ENCODE assay signal across 16 mouse cellular contexts in the genomic region with DNA sequence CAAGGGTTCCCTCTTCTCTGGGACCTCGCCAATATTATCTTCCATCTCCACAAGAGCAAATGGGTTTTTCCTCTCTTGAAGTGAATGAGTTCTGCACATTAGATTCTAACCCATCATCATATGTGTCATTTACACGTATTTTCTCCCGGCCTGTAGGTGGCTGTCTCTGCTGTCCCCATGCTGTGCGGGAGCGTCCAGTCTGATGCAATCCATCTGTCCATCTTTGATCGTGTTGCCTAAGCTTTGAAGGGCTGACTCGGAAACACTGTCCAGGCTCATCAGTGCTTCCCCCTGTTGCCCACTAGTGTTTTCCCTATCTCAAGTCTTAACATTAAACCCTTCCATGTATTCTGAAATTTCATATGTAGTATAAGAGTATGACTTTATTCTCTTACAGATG.
"Had no signal": no experiment of that assay in that cellular context is flagged by ENCODE, and none has a peak within 500 bp of the region (broad histone marks: within the 10 kb centered on the region; RNA-seq: fewer than 3 reads in every experiment).

No protein-coding gene starts in this region.

- H3K9ac ChIP-seq: liver, embryonic 14.5 days; midbrain, embryonic 15.5 days; neural tube, embryonic 13.5 days; stomach, embryonic 15.5 days had no signal

- H3K4me2 ChIP-seq: midbrain, embryonic 11.5 days; midbrain, embryonic 15.5 days; neural tube, embryonic 13.5 days; stomach, embryonic 15.5 days had no signal

- ATAC-seq: lung, postnatal 0 days; midbrain, embryonic 15.5 days had no signal

- DNase-seq: kidney, adult 9 months; kidney, postnatal 10 days; kidney, postnatal 4 days; lung, adult 2 months; lung, postnatal 36 days; right cerebral cortex, postnatal 14 days; thymus, postnatal 36 days had no signal

- H3K4me3 ChIP-seq: left cerebral cortex, adult 2 months; limb, embryonic 10.5 days; megakaryocyte, embryonic 14.5 days; midbrain, embryonic 15.5 days; neural tube, embryonic 13.5 days; stomach, embryonic 15.5 days had no signal

- H3K9me3 ChIP-seq: limb, embryonic 10.5 days; midbrain, embryonic 15.5 days; neural tube, embryonic 13.5 days; stomach, embryonic 15.5 days had no signal

- H3K27me3 ChIP-seq: megakaryocyte, embryonic 14.5 days; midbrain, embryonic 15.5 days; neural tube, embryonic 13.5 days; stomach, embryonic 15.5 days had no signal

- H3K36me3 ChIP-seq: limb, embryonic 10.5 days; midbrain, embryonic 15.5 days; neural tube, embryonic 13.5 days; stomach, embryonic 15.5 days had no signal

- H3K4me1 ChIP-seq: limb, embryonic 10.5 days; megakaryocyte, embryonic 14.5 days; midbrain, embryonic 15.5 days; neural tube, embryonic 13.5 days; stomach, embryonic 15.5 days had no signal

- H3K27ac ChIP-seq: left cerebral cortex, adult 2 months; limb, embryonic 10.5 days; liver, embryonic 14.5 days; midbrain, embryonic 15.5 days; neural tube, embryonic 13.5 days; stomach, embryonic 15.5 days had no signal
